ENCODE assay signal across 10 mouse cellular contexts in the genomic region with DNA sequence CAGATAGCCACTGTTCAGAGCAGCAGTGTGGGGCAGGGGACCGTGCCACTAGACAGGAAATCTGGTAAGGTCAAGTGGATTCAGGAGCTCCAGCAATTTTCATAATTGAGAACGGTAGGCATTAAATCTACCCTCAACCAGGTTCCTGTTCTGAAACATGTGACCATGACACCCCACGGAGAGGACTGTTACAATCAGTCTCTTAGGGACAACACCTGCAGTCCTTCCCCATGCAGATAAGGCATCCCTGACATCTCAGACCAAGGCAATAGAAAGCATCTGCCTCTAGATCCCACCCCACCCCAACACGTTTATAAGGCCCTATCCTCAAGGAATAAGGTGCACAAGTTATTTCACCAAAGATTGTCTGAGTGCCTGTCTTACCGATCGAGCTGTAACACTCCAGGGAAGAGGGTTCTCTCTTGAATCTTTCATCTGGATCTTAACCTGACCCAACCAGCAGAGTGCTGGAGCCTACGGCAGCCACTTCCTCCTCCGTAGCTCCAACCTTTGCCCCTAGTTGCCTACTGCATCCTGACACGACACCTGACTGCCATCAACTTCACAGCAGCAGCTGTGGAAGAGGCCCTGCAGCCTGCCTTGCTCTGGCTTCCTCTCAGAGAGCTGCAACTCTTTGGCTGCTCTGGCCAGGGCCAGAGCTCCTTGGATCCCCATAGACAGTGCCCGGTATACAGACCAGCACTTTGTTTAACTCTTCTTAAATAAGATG. TPM values are rescaled to one million over a fixed set of nuclear protein-coding genes. Genes with fewer than 3 reads are reported as not detected.
DNase-seq lines count a peak whose midpoint lies in the region; ATAC-seq and TF ChIP-seq lines count a peak whose summit lies in the region.
"Had no signal": no experiment of that assay in that cellular context is flagged by ENCODE, and none has a peak within 500 bp of the region (broad histone marks: within the 10 kb centered on the region; RNA-seq: fewer than 3 reads in every experiment).

No protein-coding gene starts in this region.

- WGBS in kidney, embryonic 14.5 days, result 56% methylated on average over 10 of the region's 10 CpGs
- 82% methylated on average over 10 of the region's 10 CpGs for WGBS in forebrain, embryonic 12.5 days
- WGBS in liver, embryonic 14.5 days (ENCODE audit: insufficient replicate concordance), result 34% methylated on average over 10 of the region's 10 CpGs
- WGBS in stomach, embryonic 16.5 days, result 44% methylated on average over 10 of the region's 10 CpGs

- no peaks in the 10 kb centered on the region for H3K9me3 ChIP-seq in kidney, embryonic 14.5 days (ENCODE audit: control insufficient read depth, low read length)
- H3K9me3 ChIP-seq in forebrain, embryonic 12.5 days, result no peaks in the 10 kb centered on the region
- H3K9me3 ChIP-seq in liver, embryonic 14.5 days (ENCODE audit: control insufficient read depth, low read length), result no peaks in the 10 kb centered on the region; the same call in 1 of the 2 replicates
- H3K9me3 ChIP-seq in stomach, embryonic 16.5 days (replicated peaks; ENCODE audit: control insufficient read depth, low read length), result no peaks in the 10 kb centered on the region

- H3K9ac ChIP-seq in kidney, embryonic 14.5 days (ENCODE audit: low read depth, low read length), result no peak overlapping the region; the same call in 1 of the 2 replicates
- H3K9ac ChIP-seq in forebrain, embryonic 12.5 days, result peak overlapping the region; percentile 33; the same call in 1 of the 2 replicates
- peak overlapping the region; percentile 29; the same call in 1 of the 2 replicates for H3K9ac ChIP-seq in liver, embryonic 14.5 days (replicated peaks)
- no peak overlapping the region for H3K9ac ChIP-seq in stomach, embryonic 16.5 days (ENCODE audit: low read length)

- no peak for ATAC-seq in kidney, embryonic 14.5 days (ENCODE audit: low FRiP score, low TSS enrichment)
- no peak for ATAC-seq in forebrain, embryonic 12.5 days (ENCODE audit: low FRiP score)
- peak; percentile 75 for ATAC-seq in liver, embryonic 14.5 days (ENCODE audit: insufficient read depth)
- ATAC-seq in stomach, embryonic 16.5 days (ENCODE audit: insufficient read depth, low FRiP score), result 0 out of 2 replicates have a peak, but pooled peaks have one; percentile 7
- ATAC-seq in cerebellum, adult (ENCODE audit: insufficient number of reproducible peaks, low FRiP score, low TSS enrichment), result no peak

- no peak overlapping the region for H3K4me2 ChIP-seq in kidney, embryonic 14.5 days (replicated peaks; ENCODE audit: low read depth, low read length)
- H3K4me2 ChIP-seq in forebrain, embryonic 12.5 days, result no peak overlapping the region
- H3K4me2 ChIP-seq in liver, embryonic 14.5 days (ENCODE audit: low read depth), result no peak overlapping the region
- H3K4me2 ChIP-seq in stomach, embryonic 16.5 days (ENCODE audit: low read depth, low read length), result no peak overlapping the region

- peaks cover 18% of the 10 kb centered on the region for H3K4me1 ChIP-seq in kidney, embryonic 14.5 days (ENCODE audit: control insufficient read depth, insufficient read depth, low read length)
- peaks cover 39% of the 10 kb centered on the region for H3K4me1 ChIP-seq in forebrain, embryonic 12.5 days
- peaks cover 10 to 13% of the 10 kb centered on the region in 2 experiments for H3K4me1 ChIP-seq in liver, embryonic 14.5 days (replicated peaks; ENCODE audit: control insufficient read depth in 2 of 2, insufficient read depth in 2 of 2, low read length in 1 of 2)
- peaks cover 18% of the 10 kb centered on the region for H3K4me1 ChIP-seq in stomach, embryonic 16.5 days (ENCODE audit: control insufficient read depth, insufficient read depth, low read length)

- H3K36me3 ChIP-seq in kidney, embryonic 14.5 days (ENCODE audit: control insufficient read depth, insufficient read depth, low read length), result no peaks in the 10 kb centered on the region
- H3K36me3 ChIP-seq in forebrain, embryonic 12.5 days (replicated peaks), result no peaks in the 10 kb centered on the region
- no peaks in the 10 kb centered on the region for H3K36me3 ChIP-seq in liver, embryonic 14.5 days (replicated peaks; ENCODE audit: control insufficient read depth, insufficient read depth, low read depth)
- no peaks in the 10 kb centered on the region for H3K36me3 ChIP-seq in stomach, embryonic 16.5 days (ENCODE audit: control insufficient read depth, insufficient read depth, low read length)

- no peak for TF ChIP-seq CTCF in liver, embryonic 14.5 days (IDR thresholded peaks at IDR 0.05; ENCODE audit: low read depth)

- TF ChIP-seq EP300 in liver, embryonic 14.5 days (IDR thresholded peaks at IDR 0.05; ENCODE audit: low read depth), result peak; percentile 64

- peak overlapping the region; percentile 77 for H3K27ac ChIP-seq in kidney, embryonic 14.5 days (ENCODE audit: low read depth, low read length)
- H3K27ac ChIP-seq in forebrain, embryonic 12.5 days, result peak overlapping the region; percentile 80
- no peak overlapping the region; the same call in 1 of the 2 replicates for H3K27ac ChIP-seq in liver, embryonic 14.5 days
- H3K27ac ChIP-seq in stomach, embryonic 16.5 days (ENCODE audit: low read length), result peak overlapping the region; percentile 76

- H3K27me3 ChIP-seq in kidney, embryonic 14.5 days (ENCODE audit: control insufficient read depth, insufficient read depth, low read length), result no peaks in the 10 kb centered on the region
- H3K27me3 ChIP-seq in forebrain, embryonic 12.5 days, result no peaks in the 10 kb centered on the region
- H3K27me3 ChIP-seq in liver, embryonic 14.5 days (ENCODE audit: control insufficient read depth, insufficient read depth, low read length), result no peaks in the 10 kb centered on the region
- no peaks in the 10 kb centered on the region for H3K27me3 ChIP-seq in stomach, embryonic 16.5 days (ENCODE audit: control insufficient read depth, insufficient read depth, low read length)

- no peak overlapping the region for H3K4me3 ChIP-seq in kidney, embryonic 14.5 days (ENCODE audit: low read length)
- no peak overlapping the region for H3K4me3 ChIP-seq in forebrain, embryonic 12.5 days (replicated peaks)
- H3K4me3 ChIP-seq in liver, embryonic 14.5 days (ENCODE audit: insufficient read depth in 1 of 2, low read depth in 2 of 2, low read length in 2 of 2), result no peak overlapping the region
- no peak overlapping the region for H3K4me3 ChIP-seq in stomach, embryonic 16.5 days (replicated peaks; ENCODE audit: low read length)

- DNase-seq in kidney, adult 18-20 months, result no peak
- DNase-seq in liver, embryonic 14.5 days (ENCODE audit: low read depth in 3 of 3, low spot score in 3 of 3), result peak in 1 of 3 experiments; percentile 38
- DNase-seq in embryo, embryonic 10.5 days (ENCODE audit: low spot score), result no peak
- DNase-seq in lung, postnatal 25 days (ENCODE audit: low spot score), result no peak
- DNase-seq: cerebellum, adult 18-20 months; kidney, postnatal 4 days had no signal

RNA-seq across cellular contexts. Expression of a gene that starts 50.2 kb away (rescaled TPM):
- polyA plus RNA-seq in kidney, embryonic 14.5 days (2014; fragmentation: Nextera tagmentation; extraction: Ambion mirVana), result 11.3 and 19.3 TPM in 2 replicates
- 31.3 and 32.6 TPM in 2 replicates for polyA plus RNA-seq in forebrain, embryonic 12.5 days (2016; fragmentation: Nextera tagmentation; extraction: Ambion mirVana)
- 4.9 and 5.0 TPM in 2 replicates for polyA plus RNA-seq in liver, embryonic 14.5 days (2012; rRNA removed)
- polyA plus RNA-seq in liver, embryonic 14.5 days (2014; fragmentation: Nextera tagmentation; extraction: Ambion mirVana), result 2.4 and 3.1 TPM in 2 replicates
- 29.9 and 35.8 TPM in 2 replicates for polyA plus RNA-seq in stomach, embryonic 16.5 days (2015; fragmentation: Nextera tagmentation; extraction: Ambion mirVana)

RNA-seq across cellular contexts. Expression of a gene that starts 50.6 kb away (rescaled TPM):
- 1.3 and 1.5 TPM in 2 replicates for polyA plus RNA-seq in kidney, embryonic 14.5 days (2014; fragmentation: Nextera tagmentation; extraction: Ambion mirVana)
- polyA plus RNA-seq in forebrain, embryonic 12.5 days (2016; fragmentation: Nextera tagmentation; extraction: Ambion mirVana), result 3.0 and 3.2 TPM in 2 replicates
- polyA plus RNA-seq in liver, embryonic 14.5 days (2012; rRNA removed), result 0.34 and 0.39 TPM in 2 replicates
- polyA plus RNA-seq in liver, embryonic 14.5 days (2014; fragmentation: Nextera tagmentation; extraction: Ambion mirVana), result 0.14 and 0.20 TPM in 2 replicates
- polyA plus RNA-seq in stomach, embryonic 16.5 days (2015; fragmentation: Nextera tagmentation; extraction: Ambion mirVana), result 1.4 TPM in 2 replicates

Comparison
In these comparisons a context has a peak if more than half of its experiments do, and no peak if none do; other contexts are left out.
1. ATAC-seq: peak in liver, embryonic 14.5 days (single experiment) and stomach, embryonic 16.5 days (single experiment); none in kidney, embryonic 14.5 days (single experiment), forebrain, embryonic 12.5 days (single experiment) and cerebellum, adult (single experiment).
2. H3K9ac ChIP-seq: peak in forebrain, embryonic 12.5 days (single experiment) and liver, embryonic 14.5 days (single experiment); none in kidney, embryonic 14.5 days (single experiment) and stomach, embryonic 16.5 days (single experiment).